Mouse (Mus musculus) erythroblast, adult 5-6 weeks (primary cell): ENCODE data around the gene Htatip2. TPM values are rescaled to one million over a fixed set of nuclear protein-coding genes. Genes with fewer than 3 reads are reported as not detected.

ENCODE experiments used
- ATAC-seq: replicated peaks from 2 replicates; pipeline ENCODE4 v1.8.0; 2016; ENCODE audit warnings: moderate number of reproducible peaks, mild to moderate bottlenecking, moderate TSS enrichment, inconsistent platforms; ENCODE audit not compliant: poor library complexity, low FRiP score, severe bottlenecking
- total RNA-seq, 2 experiments: library from RNA; stranded (forward) in 1 of 2; stranded (reverse) in 1 of 2; fragments of 150-400 nt in 1 of 2; fragments of 200-764, 138-1000 nt in 1 of 2; gene quantifications; 2 replicates each; pipeline versions ENCODE4 v1.2.3 to v1.2.4; 2015 to 2017; ENCODE audit warnings: low replicate concordance in 2 of 2

Gene Htatip2
- total RNA-seq (2015; ENCODE audit: low replicate concordance) (37.2 and 48.2 TPM in 2 replicates), total RNA-seq (2017; ENCODE audit: low replicate concordance) (40.9 and 85.6 TPM in 2 replicates)

DNA sequence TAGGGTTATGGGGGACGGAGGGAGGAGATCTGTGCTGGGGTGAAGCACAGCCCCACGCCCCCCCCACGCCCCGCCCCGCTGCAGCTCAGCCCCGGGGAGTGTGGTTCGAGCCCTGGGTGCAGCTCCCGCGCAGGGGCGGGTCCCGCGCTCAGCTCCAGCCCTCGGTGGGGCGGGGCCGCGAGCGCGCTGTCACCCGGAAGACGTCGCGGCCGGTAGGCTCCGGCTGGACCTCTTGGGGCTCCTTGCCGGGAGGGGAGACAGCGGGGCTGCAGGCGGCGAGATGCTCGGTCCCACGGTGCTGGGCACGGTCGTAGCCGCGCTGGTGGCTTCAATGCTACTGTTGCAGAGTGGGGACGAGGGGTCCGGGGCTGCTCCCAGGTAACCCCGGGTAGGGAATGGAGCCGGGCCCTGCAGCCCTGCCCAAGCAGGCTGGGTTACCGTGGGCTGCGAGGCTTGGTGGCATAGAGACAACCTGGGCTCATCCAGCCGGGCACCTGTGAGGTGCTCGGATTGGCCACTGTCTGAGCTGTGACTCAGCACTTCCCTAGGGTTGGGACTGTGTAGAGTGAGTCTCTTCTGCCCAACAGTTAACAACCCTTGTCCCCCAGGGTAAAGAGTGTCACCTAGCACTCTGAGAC, at the start of gene Htatip2:
Htatip2 (plus strand) TSS at position 182 of the 638 bp plus-strand sequence.
- ATAC-seq = peak; percentile 77

DNA sequence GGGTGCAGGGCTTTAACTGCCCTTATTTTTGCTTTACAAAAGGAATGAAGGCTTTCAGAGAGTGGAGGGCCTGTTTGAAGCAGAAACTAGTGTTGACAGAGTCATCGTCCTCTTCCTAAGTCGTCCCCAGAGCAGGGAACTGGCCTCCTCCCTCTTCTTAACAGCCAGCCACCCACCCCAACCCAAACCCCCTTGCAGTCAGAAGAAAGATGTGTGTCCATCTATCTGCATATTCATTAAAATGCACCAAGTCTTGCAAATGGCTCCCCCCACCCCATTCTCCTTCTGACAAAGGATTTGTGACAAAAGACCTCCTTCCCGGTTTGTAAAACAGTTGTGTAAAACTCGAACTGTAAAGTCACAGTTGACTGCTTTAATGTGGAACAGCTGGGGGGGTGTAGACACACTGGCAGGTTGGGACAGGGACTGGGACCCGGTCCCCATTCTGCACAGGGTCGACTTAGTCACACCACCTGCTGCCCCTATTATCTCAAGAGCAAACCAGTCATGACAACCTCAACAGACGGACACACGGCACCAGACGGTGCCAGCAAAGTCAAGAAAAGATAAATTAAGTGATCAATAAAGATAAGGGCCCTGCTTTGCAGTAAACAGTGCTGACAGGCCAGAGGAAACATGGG, 49.4 kb upstream of the Htatip2 start:
- no peak for ATAC-seq

DNA sequence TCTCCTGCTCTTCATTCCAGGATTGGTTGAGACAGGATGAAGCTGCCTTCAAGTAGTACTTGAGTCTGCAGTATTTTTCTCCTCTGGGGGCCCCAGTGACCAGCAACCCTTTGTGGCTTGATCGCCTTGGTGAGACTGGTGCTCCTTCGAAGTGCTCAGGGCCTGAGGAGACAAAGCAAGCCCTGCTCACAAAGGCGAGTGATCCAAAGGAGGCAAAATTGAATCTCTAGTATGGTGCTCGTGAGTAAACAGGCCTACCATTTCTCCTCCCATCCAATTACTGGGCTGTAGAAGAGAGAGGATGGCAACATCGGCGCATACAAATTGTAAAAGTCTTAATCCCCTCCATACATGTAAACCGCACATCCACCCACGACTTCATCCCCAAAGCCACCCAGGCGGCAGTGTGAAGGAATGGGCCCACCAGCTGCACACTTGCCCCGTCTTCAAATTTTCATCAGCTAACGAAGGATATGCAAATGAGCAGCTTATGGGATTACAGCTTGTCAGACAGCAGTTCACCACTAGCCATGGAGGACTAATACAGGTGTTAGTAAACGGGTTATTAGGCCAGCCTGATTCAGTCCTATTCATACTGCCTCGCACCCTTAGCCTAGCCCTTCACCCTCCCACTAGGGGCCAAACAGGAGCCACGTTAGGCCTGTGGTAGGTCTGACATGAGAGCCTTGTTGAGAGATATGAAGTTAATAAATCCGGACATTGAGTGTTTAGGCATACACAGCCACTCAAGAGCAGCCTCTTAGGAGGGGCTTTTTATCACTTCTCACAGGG, 40.8 kb upstream of the Htatip2 start:
- no peak for ATAC-seq

DNA sequence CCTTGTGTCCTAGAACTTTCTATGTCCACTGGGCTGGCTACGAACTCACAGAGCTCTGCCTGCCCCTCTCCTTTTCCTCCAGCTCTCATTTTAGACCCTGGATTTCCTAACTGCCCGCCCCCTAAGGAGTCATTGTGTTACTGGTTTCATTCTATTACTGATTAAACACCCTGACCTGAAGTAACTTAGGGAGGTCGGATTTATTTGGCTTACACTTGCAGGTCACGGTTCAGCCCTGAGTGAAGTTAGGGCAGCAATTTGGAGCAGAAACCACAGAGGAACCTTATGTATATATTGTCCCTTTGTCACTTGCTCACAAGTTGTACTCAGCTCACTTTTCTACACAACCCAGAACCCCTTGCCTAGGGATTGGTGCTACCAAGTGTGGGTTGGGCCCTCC, 24.6 kb upstream of the Htatip2 start:
- no peak for ATAC-seq

DNA sequence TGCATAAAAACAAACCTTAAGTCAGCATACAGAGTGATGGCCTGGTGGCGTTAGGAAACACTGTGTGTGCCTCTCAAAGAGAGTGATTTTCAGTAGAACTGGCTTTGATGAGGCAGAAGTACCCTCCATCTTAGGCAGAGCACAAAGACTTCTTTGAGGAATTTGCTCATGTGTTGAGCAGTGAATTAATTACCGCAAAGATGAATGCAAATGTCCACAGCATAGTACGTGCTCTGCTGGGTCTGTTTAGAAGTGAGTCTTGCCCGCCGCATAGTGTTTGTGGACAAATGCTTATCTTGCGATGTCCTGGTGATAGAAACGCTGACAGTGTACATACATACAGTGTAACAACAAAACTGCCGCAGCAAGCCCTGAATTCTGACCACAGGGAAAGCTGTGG, 19.5 kb upstream of the Htatip2 start:
- ATAC-seq = no peak

DNA sequence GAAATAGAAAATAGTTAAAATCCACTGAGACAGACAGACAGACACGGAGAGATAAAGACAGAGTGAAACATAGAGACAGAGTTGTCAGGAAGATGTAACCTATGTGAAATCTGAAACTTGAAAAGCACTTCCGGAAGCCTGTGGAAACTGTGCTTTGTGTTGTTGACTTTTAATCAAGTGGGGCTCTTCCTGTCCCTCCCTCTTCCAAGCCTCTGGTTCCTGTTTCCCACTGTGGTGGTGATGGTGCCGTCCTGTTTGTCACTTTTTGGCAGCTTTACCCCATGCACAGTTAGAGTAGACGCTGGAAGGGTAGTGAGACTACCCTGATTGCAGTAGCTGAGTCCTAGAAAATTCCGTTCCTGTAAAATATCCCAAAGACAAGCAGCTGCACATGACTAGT, 17.4 kb upstream of the Htatip2 start:
- no peak for ATAC-seq

DNA sequence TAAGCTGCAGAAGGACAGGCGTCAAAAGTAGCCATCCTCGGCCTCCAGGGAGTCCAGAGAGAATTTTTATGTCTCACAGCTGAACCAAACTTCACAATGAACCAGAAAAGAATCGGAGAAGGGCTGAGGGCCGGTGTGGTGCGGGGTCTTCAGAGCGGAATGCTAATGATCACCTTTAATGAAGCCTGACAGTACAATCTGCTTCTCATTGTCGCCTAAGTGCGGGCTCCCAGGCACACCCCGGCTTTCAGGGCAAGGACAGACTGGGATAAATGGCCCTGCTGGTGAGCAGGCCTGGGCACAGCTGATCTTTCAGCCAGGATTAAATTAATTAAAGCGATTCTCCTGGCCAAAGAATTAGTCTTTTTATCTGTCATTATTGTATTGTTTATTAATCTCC, 17.0 kb upstream of the Htatip2 start:
- ATAC-seq = no peak

DNA sequence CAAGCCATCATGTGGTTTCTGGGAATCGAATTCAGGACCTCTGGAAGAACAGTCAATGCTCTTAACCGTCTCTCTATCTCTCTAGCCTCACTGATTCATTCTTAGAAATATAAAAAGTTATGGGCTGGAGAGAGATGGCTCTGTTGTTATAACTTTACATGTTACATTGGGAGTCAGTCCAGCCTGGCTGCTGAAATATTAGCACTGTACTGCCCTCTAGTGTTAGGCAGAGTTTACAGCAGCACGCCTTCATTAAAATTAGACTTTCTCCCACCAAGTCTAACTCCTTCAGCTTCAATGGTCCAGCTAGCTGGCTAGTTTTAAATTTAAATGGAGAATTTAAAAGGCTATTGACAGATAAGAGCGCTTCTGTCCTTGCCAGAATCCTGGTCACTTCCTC, 7.8 kb upstream of the Htatip2 start:
- peak; percentile 74 for ATAC-seq

DNA sequence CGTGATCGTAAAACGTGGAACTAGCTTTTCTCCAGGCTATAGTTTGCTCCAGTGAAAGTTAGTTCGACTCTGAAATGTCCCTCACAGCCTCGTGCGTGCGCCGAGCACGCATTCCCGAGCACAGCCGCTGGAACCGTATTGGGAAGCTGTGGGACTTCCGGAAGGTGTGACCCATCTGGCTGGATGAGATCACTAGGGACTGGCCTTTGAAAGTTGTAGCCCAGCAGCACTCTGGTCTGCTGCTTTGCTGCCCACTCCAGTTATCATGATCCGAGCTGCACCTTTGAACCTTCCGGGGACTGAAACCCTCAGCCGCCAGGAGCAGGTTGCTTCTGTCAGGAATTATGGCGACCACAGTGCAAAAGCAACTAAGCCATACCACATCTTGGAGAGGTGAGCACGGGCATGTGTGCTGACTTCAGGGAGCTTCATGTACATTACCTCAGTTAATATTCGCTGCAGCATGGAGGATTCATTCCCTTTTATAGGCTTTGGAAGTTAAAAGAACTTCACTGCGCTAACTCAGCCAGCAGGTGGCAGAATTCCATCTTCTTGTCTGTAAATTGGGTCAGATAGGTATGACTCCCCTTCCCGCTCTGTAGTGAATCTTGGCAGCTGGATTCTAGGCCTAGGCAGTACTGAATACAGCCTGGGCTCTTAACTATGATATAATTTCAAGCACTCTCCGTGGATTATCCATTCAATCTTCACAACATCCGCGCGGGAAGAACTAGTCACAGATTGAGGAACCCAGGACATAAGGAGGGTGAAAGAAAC, 6.0 kb upstream of the Htatip2 start:
- peak; percentile 62 for ATAC-seq

DNA sequence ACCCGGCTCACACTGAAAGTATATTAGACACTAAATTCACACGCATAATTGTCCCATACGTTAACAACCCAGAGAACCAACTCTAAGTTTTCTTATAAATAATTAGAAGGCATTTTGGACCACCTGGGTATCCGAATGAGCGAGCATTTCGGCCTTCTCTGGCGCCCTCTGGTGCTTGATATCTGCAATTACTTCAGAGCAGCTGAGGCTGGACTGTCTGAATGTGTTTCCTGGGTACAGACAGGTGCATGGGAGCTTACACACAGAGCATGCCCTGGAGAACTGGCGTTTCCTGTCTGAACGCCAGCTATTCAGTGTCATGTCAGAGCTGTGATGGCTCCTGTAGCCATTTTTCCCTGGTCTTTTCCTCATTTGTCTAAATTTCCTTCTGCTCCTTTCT, 4.1 kb upstream of the Htatip2 start:
- ATAC-seq = peak; percentile 55; the same call in 1 of the 2 replicates

DNA sequence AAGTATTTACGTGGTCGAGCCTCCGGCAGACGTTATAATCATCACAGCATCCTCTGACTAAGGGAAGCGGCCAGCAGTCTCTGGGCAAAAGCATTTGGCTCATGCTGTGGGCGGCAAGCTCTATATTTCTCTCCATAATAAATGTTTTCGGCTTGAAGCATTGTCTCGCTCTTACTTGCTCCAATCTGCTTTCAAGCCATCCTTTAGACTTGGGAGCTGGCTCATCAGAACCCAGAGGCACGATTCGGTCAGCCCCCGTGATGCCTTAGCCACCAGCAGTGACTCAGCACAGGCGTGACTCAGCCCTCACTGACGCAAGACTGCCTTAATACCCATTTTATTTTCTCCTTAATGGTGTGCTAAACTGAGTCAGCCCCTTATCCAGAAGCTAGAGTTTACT, 3.7 kb downstream of the Htatip2 start:
- ATAC-seq = peak; percentile 73

DNA sequence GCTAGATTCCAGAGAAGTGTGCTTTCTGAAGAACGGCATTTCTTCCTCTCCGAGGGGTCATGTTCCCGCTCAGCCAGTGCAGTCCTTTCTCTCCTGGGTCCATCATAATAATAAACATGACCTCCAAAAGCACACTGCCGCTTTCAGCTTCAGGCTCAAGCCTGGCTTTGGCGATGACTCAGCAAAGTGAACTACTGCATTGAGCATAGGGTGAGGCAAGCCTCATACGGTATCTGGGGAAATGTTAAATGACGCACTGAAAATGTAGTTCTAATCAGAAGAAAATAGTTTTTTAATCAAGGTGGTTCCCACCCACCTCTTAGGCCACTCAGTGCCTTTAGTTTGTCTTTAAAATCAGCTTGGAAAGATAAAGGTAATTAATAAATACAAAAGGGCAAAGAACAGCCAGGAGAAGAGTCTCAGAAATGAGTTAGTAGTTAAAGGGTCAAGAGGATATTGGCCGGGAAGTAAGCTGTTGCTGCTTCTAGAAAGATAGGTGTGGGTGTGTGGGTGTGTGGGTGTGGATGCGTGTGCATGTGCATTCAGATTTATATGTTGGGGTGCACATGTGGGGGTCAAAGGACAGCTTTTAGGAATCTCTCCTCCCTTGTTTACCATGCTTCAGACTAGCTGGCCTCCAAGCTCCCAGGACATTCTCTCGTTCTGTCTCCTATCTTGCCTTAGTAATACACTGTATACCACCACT, 5.2 kb downstream of the Htatip2 start:
- ATAC-seq = peak; percentile 74

DNA sequence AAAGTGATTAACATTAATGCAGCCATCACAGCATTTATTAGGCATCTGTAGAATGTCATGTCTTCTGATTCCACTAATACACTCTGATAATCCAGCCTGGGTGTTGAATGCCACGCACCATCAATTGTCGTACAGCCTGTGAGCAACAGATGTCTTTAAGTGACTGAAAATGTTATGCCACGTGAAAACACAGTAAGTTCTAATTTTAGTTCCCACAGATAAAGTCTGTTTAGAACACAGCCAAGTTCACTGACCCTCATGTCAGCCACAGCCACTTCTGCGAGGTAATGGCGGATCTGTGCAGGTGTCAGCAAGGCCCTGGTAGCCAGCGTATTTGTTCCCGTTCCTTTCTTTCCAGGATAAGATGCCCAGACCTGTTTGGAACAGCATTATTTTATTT, 7.3 kb downstream of the Htatip2 start:
- no peak for ATAC-seq

DNA sequence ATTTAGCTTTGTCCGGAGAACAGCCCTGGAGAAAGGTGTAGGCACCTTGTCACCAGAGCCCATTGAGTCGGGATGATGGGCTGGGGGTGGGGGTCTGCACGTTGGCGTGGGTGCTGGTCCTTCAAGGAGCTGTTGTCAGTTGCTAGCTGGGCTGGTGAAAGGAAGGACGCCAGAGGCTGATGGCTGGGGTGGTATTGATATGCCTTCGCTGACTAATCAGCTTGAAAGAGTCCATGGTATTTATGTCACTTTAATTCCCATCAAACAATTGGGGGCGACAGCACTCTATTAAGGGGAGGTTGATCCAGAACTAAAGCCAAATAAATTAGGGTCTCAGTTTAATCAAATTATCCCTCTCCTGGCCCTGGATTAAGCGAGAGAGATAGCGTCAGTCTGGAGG, 9.6 kb downstream of the Htatip2 start:
- ATAC-seq = no peak

DNA sequence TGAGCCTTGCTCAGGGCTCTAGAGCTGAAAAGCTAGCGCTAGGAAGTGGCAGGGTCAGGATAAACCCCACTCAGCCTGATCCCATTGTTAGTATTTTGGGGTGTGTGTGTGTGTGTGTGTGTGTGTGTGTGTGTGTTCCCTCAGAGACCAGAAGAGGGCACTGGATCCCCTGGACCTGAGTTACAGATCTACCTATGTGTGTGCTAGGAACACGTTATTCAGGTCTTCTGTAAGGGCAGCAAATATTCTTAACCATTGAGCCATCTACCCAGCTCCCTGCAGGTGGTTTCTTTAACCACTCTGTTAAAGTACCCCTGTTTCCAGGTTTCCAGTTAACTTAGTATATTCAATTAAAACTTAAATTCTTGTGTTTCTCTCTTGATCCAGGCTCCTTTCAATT, 15.5 kb downstream of the Htatip2 start:
- no peak for ATAC-seq

DNA sequence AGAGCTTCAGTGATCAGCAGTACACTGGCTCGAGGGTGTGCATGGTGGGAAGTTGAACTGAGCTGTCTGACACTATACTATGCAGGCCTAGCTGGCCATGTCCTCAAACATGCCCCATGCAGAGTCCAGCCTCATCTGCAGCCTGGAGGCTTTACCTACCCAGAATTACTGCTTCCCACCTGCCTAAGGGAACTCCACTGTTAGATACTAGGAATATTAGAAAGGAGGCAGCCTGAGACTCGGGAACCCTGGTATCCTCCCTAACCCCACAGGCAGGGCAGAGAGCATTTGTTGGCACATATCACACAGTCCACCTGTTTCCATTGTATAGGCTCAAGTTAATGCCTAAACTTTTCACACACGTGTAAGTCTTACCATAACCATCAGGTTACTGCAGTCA, 18.7 kb downstream of the Htatip2 start:
- ATAC-seq = peak; percentile 26

DNA sequence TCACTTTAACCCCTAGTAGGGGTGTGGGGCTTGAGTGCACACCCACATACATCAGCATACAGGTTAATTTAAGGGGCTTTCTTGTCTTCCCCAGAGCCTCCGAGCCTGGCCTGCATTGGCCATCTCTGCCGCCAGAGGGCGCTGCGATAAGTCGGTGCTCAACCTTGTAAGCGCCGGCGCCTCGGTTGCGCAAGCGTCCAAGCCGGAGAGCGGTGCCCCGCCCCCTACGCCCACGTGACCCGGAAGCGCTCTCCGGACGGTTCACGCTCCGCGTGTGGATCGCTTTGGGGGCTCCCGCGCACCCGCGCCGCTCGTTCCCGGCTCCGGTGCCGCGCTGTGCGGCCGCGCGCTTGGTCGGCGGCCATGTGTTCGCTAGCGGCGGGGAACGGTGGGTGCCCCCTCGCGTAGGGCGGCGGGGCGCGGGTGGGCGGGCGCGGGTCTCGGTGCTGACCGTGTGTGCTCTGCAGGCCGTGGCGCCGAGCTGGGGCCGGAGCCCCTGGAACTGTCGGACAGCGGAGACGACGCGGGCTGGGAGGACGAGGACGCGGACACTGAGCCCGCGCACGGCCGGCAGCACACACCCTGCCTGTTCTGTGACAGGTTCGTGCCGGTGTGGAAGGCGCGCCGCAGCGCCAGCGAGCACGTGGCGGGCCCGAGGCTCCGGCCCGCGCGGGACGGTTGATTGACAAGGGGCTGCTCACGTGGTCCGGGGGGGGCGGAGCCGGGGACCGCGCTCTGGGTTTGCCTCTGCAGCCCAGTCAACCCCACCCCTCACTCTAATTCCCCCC, 19.4 kb downstream of the Htatip2 start, which contains the start of gene Prmt3:
Prmt3 (plus strand) TSS at position 233 of the 788 bp plus-strand sequence.
- peak; percentile 96 for ATAC-seq

DNA sequence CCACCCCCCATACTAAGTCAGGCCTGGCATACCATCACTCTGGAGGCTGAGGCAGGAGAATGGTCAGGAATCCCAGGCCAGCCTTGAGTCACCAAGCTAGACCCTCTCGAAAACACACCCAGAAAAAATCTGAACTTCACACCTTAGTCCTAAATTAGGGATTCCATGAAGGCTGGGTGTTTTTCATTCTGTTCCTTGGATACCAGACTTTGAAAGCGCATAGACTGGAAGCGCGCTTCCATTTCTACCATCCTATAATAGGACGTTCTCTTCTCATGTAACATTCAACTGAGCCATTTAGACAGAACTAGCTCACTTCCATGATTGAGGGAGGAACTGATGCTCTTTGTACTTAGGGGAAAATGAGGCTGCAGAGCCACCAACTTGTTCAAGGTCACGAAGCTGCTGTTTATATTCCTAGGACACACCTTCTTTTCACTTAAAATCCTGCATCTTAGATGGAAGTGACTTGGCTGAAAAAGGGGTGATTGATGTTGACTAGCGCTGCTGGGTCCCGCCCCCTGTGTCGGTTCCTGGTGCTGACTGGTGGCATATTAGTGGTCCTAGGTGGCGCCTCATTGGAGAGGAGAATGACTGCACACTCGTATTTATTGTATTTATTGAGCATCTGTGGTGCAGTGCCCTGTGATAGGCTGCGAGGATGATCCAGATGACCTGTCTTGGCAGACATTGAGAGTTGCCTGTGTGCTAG, 20.1 kb downstream of the Htatip2 start:
- ATAC-seq = no peak
